Mouse (Mus musculus) brain, embryonic 14.5 days (tissue): ENCODE data around the gene Ezh1.

ENCODE experiments used
- CTCF ChIP-seq: fragments of 200-500 bp; IDR thresholded peaks from 2 replicates; pipeline ENCODE4 v1.5.1; 2012; ENCODE audit warnings: inconsistent platforms, mild to moderate bottlenecking, moderate library complexity, borderline replicate concordance; ENCODE audit not compliant: insufficient read depth, insufficient read length; ENCODE audit errors: extremely low read depth
- POLR2A ChIP-seq: fragments of 200-500 bp; IDR thresholded peaks from 2 replicates; pipeline ENCODE4 v1.6.1; 2012; ENCODE audit warnings: mild to moderate bottlenecking, inconsistent platforms, borderline replicate concordance; ENCODE audit not compliant: poor library complexity, insufficient read depth, insufficient read length, severe bottlenecking; ENCODE audit errors: extremely low read depth

- TF ChIP-seq CTCF (no peak), POLR2A (no peak)
Measured at GRCm38 (mm10) chr11:101192646-101193045, 33.6 kb downstream of the Ezh1 start.
